Mouse (Mus musculus): ENCODE measurements around the gene Shc4.

The Shc4 gene

GRCm38 (mm10) chr2:125650038-125650437, 73.9 kb downstream of the Shc4 start:
- in situ Hi-C loops (cut with MboI; ENCODE audit: low sequenced_read_pairs), result no loop called here

GRCm38 (mm10) chr2:125644912-125645311, 79.0 kb downstream of the Shc4 start:
- in situ Hi-C loops (cut with MboI; ENCODE audit: low sequenced_read_pairs), result no loop called here

DNA sequence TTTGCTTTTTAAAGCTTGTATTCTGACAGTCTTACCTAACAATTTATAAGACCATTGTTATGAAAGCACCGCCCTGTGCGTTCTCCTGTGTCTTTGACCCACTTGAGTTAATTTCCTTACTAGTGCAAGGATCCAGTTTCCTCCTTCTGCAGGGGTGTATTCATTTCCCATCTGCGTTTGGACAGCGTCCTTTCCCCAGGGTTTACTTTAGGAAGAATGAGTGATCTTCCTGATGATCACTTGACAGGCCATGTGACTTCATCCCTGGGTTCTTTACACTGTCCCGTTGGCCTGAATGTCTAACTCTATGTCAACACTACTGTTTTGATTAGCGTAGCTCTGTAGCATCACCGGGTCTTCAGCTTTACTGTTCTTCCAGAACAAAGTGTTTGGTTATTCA, 86.6 kb downstream of the Shc4 start:
- in situ Hi-C loops (cut with MboI; ENCODE audit: low sequenced_read_pairs), result no loop called here

DNA sequence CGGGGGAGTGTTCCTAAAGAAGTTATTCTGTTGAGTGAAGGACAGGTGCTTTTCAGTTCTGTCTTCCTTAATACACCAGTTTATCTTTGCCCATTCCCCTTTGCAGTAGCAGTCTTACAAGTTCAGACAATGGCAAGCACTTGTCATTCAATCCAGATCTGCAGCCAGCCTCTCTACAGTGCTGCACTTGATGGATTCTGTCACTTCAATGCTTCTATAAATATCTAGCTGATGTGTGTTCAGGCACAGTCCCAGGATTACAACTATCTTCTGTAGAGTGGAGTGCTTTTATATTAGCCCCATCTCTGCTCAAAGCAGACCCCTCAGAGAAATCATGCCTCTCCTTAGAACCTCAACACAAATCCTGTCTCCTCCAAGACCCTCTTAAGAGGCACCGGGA, 93.9 kb downstream of the Shc4 start:
- in situ Hi-C loops (cut with MboI; ENCODE audit: low sequenced_read_pairs), result no loop called here

- in situ Hi-C loops (cut with MboI; ENCODE audit: low sequenced_read_pairs), result no loop called here
Measured at GRCm38 (mm10) chr2:125628487-125628886, 95.5 kb downstream of the Shc4 start.

GRCm38 (mm10) chr2:125626536-125626935, 97.4 kb downstream of the Shc4 start:
- in situ Hi-C loops (cut with MboI; ENCODE audit: low sequenced_read_pairs), result no loop called here

DNA sequence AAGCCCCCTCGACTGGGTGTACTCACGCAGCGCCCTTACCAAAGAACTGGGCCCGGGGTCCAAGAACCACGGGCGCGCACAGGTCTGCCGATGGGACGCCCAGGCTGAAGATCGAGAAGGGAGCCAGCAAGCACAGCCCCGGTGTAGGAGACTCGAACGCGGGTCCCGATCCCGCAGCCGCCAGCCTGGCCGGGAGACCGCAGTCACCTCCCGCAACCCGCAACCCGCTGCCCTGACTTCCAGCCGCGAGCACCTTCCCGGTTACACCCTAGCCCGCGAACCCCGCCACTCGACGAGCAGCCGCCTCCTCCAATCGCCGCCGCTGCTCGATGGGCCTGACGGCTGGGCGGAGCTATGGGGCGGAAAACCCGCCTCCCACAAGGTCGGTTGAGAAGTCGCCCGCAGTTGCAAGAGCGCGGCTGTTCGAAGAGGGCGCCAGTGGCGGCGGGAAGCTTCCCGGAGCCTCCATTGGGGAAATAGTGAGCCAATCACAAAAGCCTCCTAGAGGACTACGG, 99.1 kb downstream of the Shc4 start, which contains the start of gene Cep152:
Gene Cep152, minus strand, starts transcription at position 277 of the 515 bp plus-strand sequence.
- in situ Hi-C loops (cut with MboI; ENCODE audit: low sequenced_read_pairs), result no loop called here

DNA sequence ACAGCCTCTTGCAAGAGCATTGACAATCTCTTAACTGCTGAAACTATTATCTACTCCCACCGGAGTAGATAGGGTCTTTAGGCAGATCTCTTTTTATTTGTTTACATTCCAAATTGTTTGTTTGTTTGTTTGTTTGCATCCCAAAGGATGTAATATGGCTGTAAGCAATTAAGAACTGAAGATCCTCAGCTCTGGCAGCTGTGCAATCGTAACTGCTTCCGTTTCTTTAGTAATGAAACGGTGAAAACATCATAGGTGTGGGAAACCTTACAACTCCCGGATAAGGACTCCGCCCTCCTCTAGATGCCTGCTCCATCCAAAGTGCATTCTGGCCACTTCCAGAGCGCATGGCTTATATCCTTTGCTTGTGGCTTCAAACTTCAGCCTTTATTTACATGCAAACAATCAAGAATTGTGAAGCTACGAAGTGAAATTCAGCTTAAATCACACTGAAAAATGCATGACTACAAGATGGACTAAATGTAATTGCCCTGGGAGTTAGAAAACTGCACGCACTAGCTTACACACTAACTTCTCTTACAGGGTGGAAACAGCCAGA, 99.7 kb downstream of the Shc4 start:
- in situ Hi-C loops (cut with MboI; ENCODE audit: low sequenced_read_pairs), result no loop called here

DNA sequence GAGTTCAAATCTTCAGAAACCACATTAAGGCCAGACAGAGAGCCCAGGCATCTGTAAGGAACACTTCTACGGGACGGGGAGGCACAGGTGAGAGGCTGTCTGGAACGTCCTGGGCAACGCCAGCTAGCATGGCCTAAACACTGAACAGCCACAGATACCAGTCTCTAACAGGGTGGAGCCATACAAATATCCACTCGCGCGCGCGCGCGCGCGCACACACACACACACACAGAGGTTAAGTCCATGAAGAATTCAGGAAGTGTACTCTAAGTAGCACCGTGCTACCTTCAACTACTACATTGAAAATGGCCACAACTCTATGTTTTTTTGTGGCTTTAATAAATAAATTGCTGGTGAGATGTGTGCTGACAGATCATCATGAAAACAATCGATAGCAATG, 100.7 kb downstream of the Shc4 start:
- in situ Hi-C loops (cut with MboI; ENCODE audit: low sequenced_read_pairs), result no loop called here

- in situ Hi-C loops (cut with MboI; ENCODE audit: low sequenced_read_pairs), result no loop called here
Measured at GRCm38 (mm10) chr2:125620213-125620907, 103.6 kb downstream of the Shc4 start.

GRCm38 (mm10) chr2:125615858-125616424, 108.0 kb downstream of the Shc4 start:
- in situ Hi-C loops (cut with MboI; ENCODE audit: low sequenced_read_pairs), result no loop called here

- in situ Hi-C loops (cut with MboI; ENCODE audit: low sequenced_read_pairs), result no loop called here
Measured at GRCm38 (mm10) chr2:125615440-125615839, 108.5 kb downstream of the Shc4 start.

GRCm38 (mm10) chr2:125606220-125606845, 117.6 kb downstream of the Shc4 start:
- in situ Hi-C loops (cut with MboI; ENCODE audit: low sequenced_read_pairs), result no loop called here

GRCm38 (mm10) chr2:125604646-125605045, 119.3 kb downstream of the Shc4 start:
- in situ Hi-C loops (cut with MboI; ENCODE audit: low sequenced_read_pairs), result no loop called here

DNA sequence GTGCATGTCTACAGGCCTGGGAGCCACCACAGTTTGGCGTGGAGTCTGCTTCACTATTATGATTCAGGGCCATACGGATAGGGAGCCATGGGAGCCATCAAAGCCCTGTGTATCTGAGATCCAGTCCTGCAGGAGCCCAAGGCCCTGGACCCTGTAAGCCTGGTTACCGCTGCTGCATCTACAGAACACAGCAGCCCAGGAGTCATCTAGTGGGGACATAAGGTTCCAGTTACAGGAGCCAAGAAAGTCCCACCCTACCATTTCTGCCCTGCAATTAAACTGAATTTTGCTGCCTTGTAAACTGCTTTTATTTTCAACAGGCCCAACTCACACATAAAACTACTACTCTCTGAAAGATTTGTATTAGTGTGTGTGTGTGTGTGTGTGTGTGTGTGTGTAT, 121.0 kb downstream of the Shc4 start:
- in situ Hi-C loops (cut with MboI; ENCODE audit: low sequenced_read_pairs), result no loop called here

- in situ Hi-C loops (cut with MboI; ENCODE audit: low sequenced_read_pairs), result no loop called here
Measured at GRCm38 (mm10) chr2:125598958-125599357, 125.0 kb downstream of the Shc4 start.

GRCm38 (mm10) chr2:125598251-125598650, 125.7 kb downstream of the Shc4 start:
- in situ Hi-C loops (cut with MboI; ENCODE audit: low sequenced_read_pairs), result no loop called here

GRCm38 (mm10) chr2:125594786-125595185, 129.2 kb downstream of the Shc4 start:
- in situ Hi-C loops (cut with MboI; ENCODE audit: low sequenced_read_pairs), result no loop called here

GRCm38 (mm10) chr2:125594072-125594471, 129.9 kb downstream of the Shc4 start:
- in situ Hi-C loops (cut with MboI; ENCODE audit: low sequenced_read_pairs), result no loop called here

GRCm38 (mm10) chr2:125591895-125592294, 132.1 kb downstream of the Shc4 start:
- in situ Hi-C loops (cut with MboI; ENCODE audit: low sequenced_read_pairs), result no loop called here

DNA sequence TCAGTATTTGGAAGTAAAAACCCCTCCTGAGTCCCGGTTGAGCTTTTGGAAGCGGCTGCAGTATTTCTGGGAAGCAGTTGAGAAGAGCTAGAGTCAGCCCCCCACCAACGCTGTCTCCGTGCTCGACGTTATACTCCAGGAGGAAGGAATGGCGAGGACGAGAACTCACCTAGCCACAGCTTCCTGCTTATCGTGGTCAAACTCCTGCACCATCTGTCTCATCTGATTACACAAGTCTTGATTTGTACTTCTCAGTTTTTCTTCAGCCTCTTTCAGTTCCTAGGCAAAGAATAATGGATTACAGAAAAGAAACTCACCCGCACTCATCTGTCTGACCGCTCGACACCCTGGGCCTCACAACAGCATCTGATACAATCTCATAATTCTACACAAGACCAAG, 134.7 kb downstream of the Shc4 start:
- in situ Hi-C loops (cut with MboI; ENCODE audit: low sequenced_read_pairs), result no loop called here

DNA sequence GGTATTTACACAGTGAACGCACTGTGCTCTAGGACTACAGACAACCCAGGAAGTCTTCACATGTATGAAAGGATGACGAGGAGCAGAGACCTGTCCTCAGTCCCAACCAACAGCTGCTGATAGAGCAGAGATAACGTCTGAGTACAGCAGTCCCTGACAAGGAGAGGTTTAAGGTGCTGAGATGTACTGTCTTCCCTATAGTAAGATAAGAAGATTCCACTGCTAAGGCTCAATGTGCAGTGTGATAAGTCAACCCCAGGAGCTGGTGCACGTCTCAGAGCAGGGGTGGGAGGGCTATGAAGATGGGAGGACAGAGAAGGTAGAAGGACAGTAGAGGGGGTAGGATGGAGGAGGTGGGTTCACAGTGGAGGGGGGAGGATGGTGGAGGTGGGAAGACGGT, 142.9 kb downstream of the Shc4 start:
- in situ Hi-C loops (cut with MboI; ENCODE audit: low sequenced_read_pairs), result no loop called here

All from CH12F3 (cell line).